Mouse (Mus musculus): ENCODE measurements around the gene Xpc. TPM values are rescaled to one million over a fixed set of nuclear protein-coding genes. Genes with fewer than 3 reads are reported as not detected.

Xpc gene
- polyA plus RNA-seq, 2 experiments: 11.6 to 14.2 TPM

- H3K27me3 ChIP-seq (ENCODE audit: control insufficient read depth, insufficient read depth, low read length): no peaks in the 10 kb centered on the region
- H3K9me3 ChIP-seq (ENCODE audit: control insufficient read depth, low read length): no peaks in the 10 kb centered on the region
- H3K4me2 ChIP-seq (replicated peaks; ENCODE audit: low read depth, low read length, severe bottlenecking): no peak overlapping the region
- ATAC-seq (ENCODE audit: low FRiP score, low read depth): no peak
- H3K9ac ChIP-seq (ENCODE audit: low read depth, low read length, severe bottlenecking): no peak overlapping the region
- H3K4me1 ChIP-seq (ENCODE audit: control insufficient read depth, insufficient read depth, low read length): no peaks in the 10 kb centered on the region
- H3K27ac ChIP-seq (replicated peaks; ENCODE audit: low read depth, low read length): no peak overlapping the region
- TF ChIP-seq POLR2A (IDR thresholded peaks at IDR 0.05; ENCODE audit: borderline replicate concordance, extremely low read depth, insufficient read depth, insufficient read length): no peak
- no peak overlapping the region for H3K4me3 ChIP-seq (replicated peaks; ENCODE audit: low read length)
- 81% methylated on average over 9 of the region's 9 CpGs for WGBS
- peaks cover 87% of the 10 kb centered on the region for H3K36me3 ChIP-seq (ENCODE audit: control insufficient read depth, insufficient read depth, low read length)
- peak; percentile 37 for DNase-seq (ENCODE audit: low spot score)
Measured at GRCm38 (mm10) chr6:91488496-91489212, 27.0 kb downstream of the Xpc start.

- Histone ChIP-seq H3K9ac (ENCODE audit: low read depth, low read length, severe bottlenecking) (no peak overlapping the region), H3K4me1 (ENCODE audit: control insufficient read depth, insufficient read depth, low read length) (no peaks in the 10 kb centered on the region), H3K4me3 (replicated peaks; ENCODE audit: low read length) (no peak overlapping the region), H3K27me3 (ENCODE audit: control insufficient read depth, insufficient read depth, low read length) (no peaks in the 10 kb centered on the region), H3K27ac (replicated peaks; ENCODE audit: low read depth, low read length) (no peak overlapping the region), H3K36me3 (ENCODE audit: control insufficient read depth, insufficient read depth, low read length) (peaks cover 89% of the 10 kb centered on the region), H3K4me2 (replicated peaks; ENCODE audit: low read depth, low read length, severe bottlenecking) (no peak overlapping the region), H3K9me3 (ENCODE audit: control insufficient read depth, low read length) (no peaks in the 10 kb centered on the region)
- TF ChIP-seq POLR2A (IDR thresholded peaks at IDR 0.05; ENCODE audit: borderline replicate concordance, extremely low read depth, insufficient read depth, insufficient read length): no peak
- no peak for DNase-seq (ENCODE audit: low spot score)
- WGBS: 95% methylated on average over 15 of the region's 15 CpGs
- no peak for ATAC-seq (ENCODE audit: low FRiP score, low read depth)
Measured at GRCm38 (mm10) chr6:91486736-91487453, 28.8 kb downstream of the Xpc start.

- no peak overlapping the region for H3K9ac ChIP-seq (ENCODE audit: low read depth, low read length, severe bottlenecking)
- ATAC-seq (ENCODE audit: low FRiP score, low read depth) (no peak), DNase-seq (ENCODE audit: low spot score) (no peak)
- no peaks in the 10 kb centered on the region for H3K27me3 ChIP-seq (ENCODE audit: control insufficient read depth, insufficient read depth, low read length)
- H3K4me1 ChIP-seq (ENCODE audit: control insufficient read depth, insufficient read depth, low read length): no peaks in the 10 kb centered on the region
- no peak overlapping the region for H3K4me2 ChIP-seq (replicated peaks; ENCODE audit: low read depth, low read length, severe bottlenecking)
- H3K27ac ChIP-seq (replicated peaks; ENCODE audit: low read depth, low read length): no peak overlapping the region
- no peak for TF ChIP-seq POLR2A (IDR thresholded peaks at IDR 0.05; ENCODE audit: borderline replicate concordance, extremely low read depth, insufficient read depth, insufficient read length)
- no peak overlapping the region for H3K4me3 ChIP-seq (replicated peaks; ENCODE audit: low read length)
- 91% methylated on average over 2 of the region's 2 CpGs for WGBS
- H3K9me3 ChIP-seq (ENCODE audit: control insufficient read depth, low read length): no peaks in the 10 kb centered on the region
- peaks cover 96% of the 10 kb centered on the region for H3K36me3 ChIP-seq (ENCODE audit: control insufficient read depth, insufficient read depth, low read length)
Measured at GRCm38 (mm10) chr6:91483371-91483770, 32.3 kb downstream of the Xpc start.

- 91% methylated on average over 2 of the region's 2 CpGs for WGBS
- H3K9ac ChIP-seq (ENCODE audit: low read depth, low read length, severe bottlenecking): no peak overlapping the region; the same call in 1 of the 2 replicates
- ATAC-seq (ENCODE audit: low FRiP score, low read depth) (no peak), DNase-seq (ENCODE audit: low spot score) (no peak)
- TF ChIP-seq POLR2A (IDR thresholded peaks at IDR 0.05; ENCODE audit: borderline replicate concordance, extremely low read depth, insufficient read depth, insufficient read length): no peak
- no peak overlapping the region for H3K4me3 ChIP-seq (replicated peaks; ENCODE audit: low read length)
- peaks cover 49% of the 10 kb centered on the region for H3K36me3 ChIP-seq (ENCODE audit: control insufficient read depth, insufficient read depth, low read length)
- H3K4me1 ChIP-seq (ENCODE audit: control insufficient read depth, insufficient read depth, low read length): peaks cover 17% of the 10 kb centered on the region
- H3K9me3 ChIP-seq (ENCODE audit: control insufficient read depth, low read length): no peaks in the 10 kb centered on the region
- no peak overlapping the region for H3K4me2 ChIP-seq (replicated peaks; ENCODE audit: low read depth, low read length, severe bottlenecking)
- H3K27me3 ChIP-seq (ENCODE audit: control insufficient read depth, insufficient read depth, low read length): no peaks in the 10 kb centered on the region
- no peak overlapping the region for H3K27ac ChIP-seq (replicated peaks; ENCODE audit: low read depth, low read length)
Measured at GRCm38 (mm10) chr6:91476541-91476940, 39.1 kb downstream of the Xpc start.

- H3K4me1 ChIP-seq (ENCODE audit: control insufficient read depth, insufficient read depth, low read length): peaks cover 17% of the 10 kb centered on the region
- peak overlapping the region; percentile 74 for H3K4me2 ChIP-seq (replicated peaks; ENCODE audit: low read depth, low read length, severe bottlenecking)
- H3K36me3 ChIP-seq (ENCODE audit: control insufficient read depth, insufficient read depth, low read length): peaks cover 31% of the 10 kb centered on the region
- no peak overlapping the region for H3K27ac ChIP-seq (replicated peaks; ENCODE audit: low read depth, low read length)
- DNase-seq (ENCODE audit: low spot score): no peak
- 53% methylated on average over 9 of the region's 9 CpGs for WGBS
- no peak for TF ChIP-seq POLR2A (IDR thresholded peaks at IDR 0.05; ENCODE audit: borderline replicate concordance, extremely low read depth, insufficient read depth, insufficient read length)
- no peaks in the 10 kb centered on the region for H3K9me3 ChIP-seq (ENCODE audit: control insufficient read depth, low read length)
- H3K4me3 ChIP-seq (replicated peaks; ENCODE audit: low read length): peak overlapping the region; percentile 64
- H3K27me3 ChIP-seq (ENCODE audit: control insufficient read depth, insufficient read depth, low read length): no peaks in the 10 kb centered on the region
- ATAC-seq (ENCODE audit: low FRiP score, low read depth): no peak
- peak overlapping the region; percentile 73 for H3K9ac ChIP-seq (ENCODE audit: low read depth, low read length, severe bottlenecking)
Measured at GRCm38 (mm10) chr6:91474441-91475190, 41.1 kb downstream of the Xpc start.
